Mouse (Mus musculus): ENCODE measurements around the gene Cdkn1a. TPM values are rescaled to one million over a fixed set of nuclear protein-coding genes. Genes with fewer than 3 reads are reported as not detected.
A peak's percentile ranks its signal among the peaks of the same experiment; 100 is the strongest.

Gene Cdkn1a
- polyA plus RNA-seq, 1 experiment from 2014 or later, result 292 TPM

DNA sequence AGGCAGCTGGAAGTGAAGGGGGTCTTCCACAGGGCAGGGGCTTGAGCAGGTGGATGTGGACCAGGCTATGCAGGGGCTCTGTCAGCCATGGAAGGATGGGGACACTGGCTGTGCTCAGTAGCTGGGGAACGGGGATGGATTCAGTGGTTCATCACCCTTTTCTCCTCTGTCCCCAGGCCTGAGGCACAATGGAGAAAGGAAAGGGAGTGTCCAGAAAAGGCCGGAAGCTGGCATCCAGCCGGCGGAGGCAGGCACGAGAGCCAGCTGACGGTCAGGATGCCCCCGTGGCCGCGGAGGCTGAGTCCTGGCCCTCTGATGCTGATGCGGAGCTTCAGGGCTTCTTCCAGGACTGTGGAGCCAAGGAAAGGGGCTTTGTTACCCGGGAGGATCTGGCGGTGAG is 29.9 kb downstream of the Cdkn1a start:
- H3K4me3 ChIP-seq (ENCODE audit: low read depth, low read length), result no peak overlapping the region
- H3K27ac ChIP-seq (replicated peaks; ENCODE audit: low read depth, low read length), result no peak overlapping the region
- WGBS, result 52% methylated on average over 12 of the region's 12 CpGs
- DNase-seq (ENCODE audit: low spot score) (no peak), ATAC-seq (ENCODE audit: low read depth) (no peak)
- H3K4me2 ChIP-seq (ENCODE audit: low read depth, low read length), result no peak overlapping the region
- H3K27me3 ChIP-seq (replicated peaks; ENCODE audit: control insufficient read depth, insufficient read depth, low read length), result no peaks in the 10 kb centered on the region
- H3K9ac ChIP-seq (ENCODE audit: low read depth, low read length), result 0 out of 2 replicates have a peak overlapping the region, but pooled peaks have one; percentile 14
- no peaks in the 10 kb centered on the region for H3K9me3 ChIP-seq (ENCODE audit: control insufficient read depth, low read length)
- H3K4me1 ChIP-seq (ENCODE audit: control insufficient read depth, insufficient read depth, low read length), result no peaks in the 10 kb centered on the region
- H3K36me3 ChIP-seq (ENCODE audit: control insufficient read depth, insufficient read depth, low read length), result no peaks in the 10 kb centered on the region

DNA sequence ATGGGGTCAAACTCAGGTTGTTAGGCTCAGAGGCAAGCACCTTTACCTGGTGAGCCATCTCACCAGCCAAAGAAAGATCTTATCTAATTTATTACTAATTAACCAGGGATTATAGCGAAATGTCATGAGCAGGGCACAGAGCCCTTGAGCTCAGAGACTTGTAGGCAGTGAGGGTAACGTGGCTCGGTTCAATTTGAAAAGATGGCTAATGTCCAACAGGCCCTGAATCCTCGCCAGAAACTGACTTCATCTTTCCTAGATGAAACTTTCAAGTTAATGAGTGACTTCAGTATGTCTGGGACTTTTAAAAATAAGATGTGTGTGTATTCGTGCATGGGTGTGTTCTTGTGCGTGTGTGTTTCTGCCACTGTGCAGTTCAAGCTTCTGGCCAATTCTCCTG is 32.0 kb downstream of the Cdkn1a start:
- DNase-seq (ENCODE audit: low spot score) (no peak), ATAC-seq (ENCODE audit: low read depth) (no peak)
- H3K4me3 ChIP-seq (ENCODE audit: low read depth, low read length), result no peak overlapping the region
- no peaks in the 10 kb centered on the region for H3K27me3 ChIP-seq (replicated peaks; ENCODE audit: control insufficient read depth, insufficient read depth, low read length)
- H3K9ac ChIP-seq (ENCODE audit: low read depth, low read length), result no peak overlapping the region
- H3K4me2 ChIP-seq (ENCODE audit: low read depth, low read length), result no peak overlapping the region
- H3K4me1 ChIP-seq (ENCODE audit: control insufficient read depth, insufficient read depth, low read length), result no peaks in the 10 kb centered on the region
- no peaks in the 10 kb centered on the region for H3K9me3 ChIP-seq (ENCODE audit: control insufficient read depth, low read length)
- WGBS, result 63% methylated on average over 6 of the region's 6 CpGs
- H3K27ac ChIP-seq (replicated peaks; ENCODE audit: low read depth, low read length), result no peak overlapping the region
- no peaks in the 10 kb centered on the region for H3K36me3 ChIP-seq (ENCODE audit: control insufficient read depth, insufficient read depth, low read length)

DNA sequence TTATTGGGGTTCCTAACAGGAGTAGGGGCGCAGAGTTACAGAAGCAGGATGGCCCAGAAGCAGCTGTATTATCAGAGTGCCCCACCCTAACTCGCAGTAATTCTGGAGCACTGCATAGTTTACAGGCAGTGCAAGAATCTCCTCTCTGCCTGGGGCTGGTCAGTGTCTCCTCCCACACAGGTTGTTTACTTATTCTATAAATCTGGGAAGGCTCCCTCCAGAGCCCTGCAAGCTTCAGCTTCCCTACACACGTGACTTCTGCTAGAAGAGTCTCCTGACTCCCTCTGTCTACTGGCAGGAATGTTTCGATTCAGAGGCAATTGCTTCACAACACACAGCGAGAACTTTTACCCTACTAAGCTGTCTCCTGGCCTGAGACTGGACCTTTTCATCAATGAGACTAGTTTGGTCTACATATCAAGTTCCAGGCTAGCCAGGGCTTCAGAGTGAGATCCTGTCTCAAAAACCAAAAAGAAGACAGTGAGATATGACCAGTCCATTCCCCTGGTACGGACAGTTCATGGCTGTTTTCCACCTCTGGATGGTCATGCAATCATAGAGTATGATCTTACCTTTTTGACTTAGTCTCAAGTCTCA is 32.9 kb downstream of the Cdkn1a start:
- Histone ChIP-seq H3K36me3 (ENCODE audit: control insufficient read depth, insufficient read depth, low read length) (no peaks in the 10 kb centered on the region), H3K27ac (replicated peaks; ENCODE audit: low read depth, low read length) (no peak overlapping the region), H3K4me2 (ENCODE audit: low read depth, low read length) (no peak overlapping the region), H3K9ac (ENCODE audit: low read depth, low read length) (no peak overlapping the region), H3K4me1 (ENCODE audit: control insufficient read depth, insufficient read depth, low read length) (no peaks in the 10 kb centered on the region), H3K4me3 (ENCODE audit: low read depth, low read length) (no peak overlapping the region), H3K9me3 (ENCODE audit: control insufficient read depth, low read length) (no peaks in the 10 kb centered on the region), H3K27me3 (replicated peaks; ENCODE audit: control insufficient read depth, insufficient read depth, low read length) (no peaks in the 10 kb centered on the region)
- whole genome bisulfite sequencing, result 55% methylated on average over 6 of the region's 6 CpGs
- peak; percentile 50; the same call in 1 of the 2 replicates for ATAC-seq (ENCODE audit: low read depth)
- peak; percentile 65 for DNase-seq (ENCODE audit: low spot score)

DNA sequence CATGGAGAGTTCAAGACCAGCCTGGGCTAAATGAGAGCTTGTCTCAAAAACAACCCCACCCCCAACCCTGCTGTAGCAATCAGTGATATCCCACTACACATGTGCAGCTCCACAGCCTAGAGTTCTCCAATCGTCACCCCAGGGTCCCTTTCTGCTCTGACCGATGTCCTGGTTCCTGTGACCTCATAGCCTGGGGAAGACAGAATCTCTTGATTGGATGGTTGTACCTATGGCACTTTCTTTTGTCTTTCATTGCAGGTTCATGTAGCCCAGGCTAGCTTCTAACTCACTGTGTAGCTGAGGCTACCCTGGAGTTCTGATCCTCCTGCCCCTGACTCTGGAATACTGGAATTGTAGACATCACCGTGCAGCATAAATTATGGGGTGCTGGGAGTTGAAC is 35.8 kb downstream of the Cdkn1a start:
- Histone ChIP-seq H3K27ac (replicated peaks; ENCODE audit: low read depth, low read length) (no peak overlapping the region), H3K36me3 (ENCODE audit: control insufficient read depth, insufficient read depth, low read length) (no peaks in the 10 kb centered on the region), H3K4me2 (ENCODE audit: low read depth, low read length) (no peak overlapping the region), H3K27me3 (replicated peaks; ENCODE audit: control insufficient read depth, insufficient read depth, low read length) (no peaks in the 10 kb centered on the region), H3K4me3 (ENCODE audit: low read depth, low read length) (no peak overlapping the region), H3K9ac (ENCODE audit: low read depth, low read length) (no peak overlapping the region), H3K4me1 (ENCODE audit: control insufficient read depth, insufficient read depth, low read length) (no peaks in the 10 kb centered on the region), H3K9me3 (ENCODE audit: control insufficient read depth, low read length) (no peaks in the 10 kb centered on the region)
- 89% methylated on average over 3 of the region's 3 CpGs for WGBS
- no peak for DNase-seq (ENCODE audit: low spot score)
- no peak for ATAC-seq (ENCODE audit: low read depth)

DNA sequence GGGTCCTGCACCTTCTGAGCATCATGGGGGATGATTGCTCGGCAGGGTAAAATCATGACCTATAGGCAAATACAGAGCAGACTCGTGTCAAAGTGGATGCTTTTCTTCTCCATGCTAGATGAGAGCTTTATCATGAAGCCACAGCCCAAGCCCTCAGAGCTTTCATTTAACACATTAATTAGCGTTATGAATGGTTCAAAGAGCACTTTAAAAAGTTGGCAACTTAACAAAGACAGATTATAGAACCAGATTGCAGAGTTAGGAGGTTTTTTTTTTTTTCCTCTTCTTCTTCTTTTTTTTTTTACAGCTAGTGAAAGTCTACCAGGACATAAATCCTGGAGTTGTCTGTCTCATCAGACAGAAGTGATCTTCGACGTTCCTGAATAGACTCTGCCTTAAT is 38.6 kb downstream of the Cdkn1a start:
- Histone ChIP-seq H3K27me3 (replicated peaks; ENCODE audit: control insufficient read depth, insufficient read depth, low read length) (no peaks in the 10 kb centered on the region), H3K9me3 (ENCODE audit: control insufficient read depth, low read length) (no peaks in the 10 kb centered on the region), H3K27ac (replicated peaks; ENCODE audit: low read depth, low read length) (no peak overlapping the region), H3K9ac (ENCODE audit: low read depth, low read length) (no peak overlapping the region), H3K4me3 (ENCODE audit: low read depth, low read length) (no peak overlapping the region), H3K36me3 (ENCODE audit: control insufficient read depth, insufficient read depth, low read length) (no peaks in the 10 kb centered on the region), H3K4me1 (ENCODE audit: control insufficient read depth, insufficient read depth, low read length) (peaks cover 7% of the 10 kb centered on the region; the same call in 1 of the 2 replicates), H3K4me2 (ENCODE audit: low read depth, low read length) (no peak overlapping the region)
- 60% methylated on average over 5 of the region's 5 CpGs for WGBS
- ATAC-seq (ENCODE audit: low read depth), result no peak
- no peak for DNase-seq (ENCODE audit: low spot score)

DNA sequence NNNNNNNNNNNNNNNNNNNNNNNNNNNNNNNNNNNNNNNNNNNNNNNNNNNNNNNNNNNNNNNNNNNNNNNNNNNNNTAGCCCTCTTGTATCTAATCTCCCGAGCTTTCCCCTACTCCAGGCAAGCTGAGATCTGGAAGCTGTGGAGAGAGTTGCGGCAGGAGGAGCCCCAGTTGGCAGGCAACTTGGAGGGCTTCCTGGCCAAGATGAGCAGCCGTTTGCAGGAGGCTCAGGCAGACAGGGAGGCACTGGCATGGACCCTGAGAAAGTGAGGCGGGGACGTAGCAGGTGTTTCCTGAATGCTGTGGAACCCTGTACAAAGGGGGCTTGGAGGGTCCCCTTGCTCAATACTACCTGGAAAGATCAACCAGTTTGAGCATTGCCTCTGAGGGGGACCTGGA is 44.3 kb downstream of the Cdkn1a start:
- H3K9ac ChIP-seq (ENCODE audit: low read depth, low read length), result no peak overlapping the region

DNA sequence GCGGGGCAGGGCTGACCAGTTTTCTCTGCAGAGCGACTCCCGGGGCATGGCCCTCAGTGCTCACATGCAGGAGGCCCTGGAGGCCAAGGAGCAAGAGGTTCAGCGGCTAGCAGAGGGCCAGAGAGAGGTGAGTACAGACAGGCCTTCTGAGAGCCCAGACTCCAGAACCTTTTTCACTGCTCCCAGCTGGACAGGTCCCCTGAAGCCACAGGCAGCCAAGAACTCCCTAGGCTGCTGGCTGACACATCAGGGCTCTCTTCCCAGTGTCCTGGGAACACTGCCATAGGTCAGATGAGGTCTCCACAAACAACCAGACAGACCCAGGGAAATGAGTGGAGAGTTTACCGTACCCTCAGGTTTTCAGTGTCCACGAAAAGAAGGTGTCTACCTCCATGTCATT is 45.5 kb downstream of the Cdkn1a start:
- Histone ChIP-seq H3K4me3 (ENCODE audit: low read depth, low read length) (no peak overlapping the region), H3K27me3 (replicated peaks; ENCODE audit: control insufficient read depth, insufficient read depth, low read length) (no peaks in the 10 kb centered on the region), H3K9ac (ENCODE audit: low read depth, low read length) (no peak overlapping the region), H3K27ac (replicated peaks; ENCODE audit: low read depth, low read length) (no peak overlapping the region), H3K4me1 (ENCODE audit: control insufficient read depth, insufficient read depth, low read length) (peaks cover 13% of the 10 kb centered on the region; the same call in 1 of the 2 replicates), H3K4me2 (ENCODE audit: low read depth, low read length) (no peak overlapping the region), H3K36me3 (ENCODE audit: control insufficient read depth, insufficient read depth, low read length) (no peaks in the 10 kb centered on the region), H3K9me3 (ENCODE audit: control insufficient read depth, low read length) (no peaks in the 10 kb centered on the region)
- no peak for ATAC-seq (ENCODE audit: low read depth)
- 63% methylated on average over 5 of the region's 6 CpGs for WGBS
- DNase-seq (ENCODE audit: low spot score), result no peak

More for the DNA sequence above, 44.3 kb downstream of the Cdkn1a start:
- Histone ChIP-seq H3K4me3 (ENCODE audit: low read depth, low read length) (no peak overlapping the region), H3K4me2 (ENCODE audit: low read depth, low read length) (no peak overlapping the region), H3K36me3 (ENCODE audit: control insufficient read depth, insufficient read depth, low read length) (no peaks in the 10 kb centered on the region), H3K4me1 (ENCODE audit: control insufficient read depth, insufficient read depth, low read length) (peaks cover 13% of the 10 kb centered on the region; the same call in 1 of the 2 replicates), H3K27me3 (replicated peaks; ENCODE audit: control insufficient read depth, insufficient read depth, low read length) (no peaks in the 10 kb centered on the region), H3K9me3 (ENCODE audit: control insufficient read depth, low read length) (no peaks in the 10 kb centered on the region), H3K27ac (replicated peaks; ENCODE audit: low read depth, low read length) (no peak overlapping the region)
- no peak for ATAC-seq (ENCODE audit: low read depth)
- DNase-seq (ENCODE audit: low spot score), result no peak
- WGBS, result 65% methylated on average over 5 of the region's 5 CpGs

DNA sequence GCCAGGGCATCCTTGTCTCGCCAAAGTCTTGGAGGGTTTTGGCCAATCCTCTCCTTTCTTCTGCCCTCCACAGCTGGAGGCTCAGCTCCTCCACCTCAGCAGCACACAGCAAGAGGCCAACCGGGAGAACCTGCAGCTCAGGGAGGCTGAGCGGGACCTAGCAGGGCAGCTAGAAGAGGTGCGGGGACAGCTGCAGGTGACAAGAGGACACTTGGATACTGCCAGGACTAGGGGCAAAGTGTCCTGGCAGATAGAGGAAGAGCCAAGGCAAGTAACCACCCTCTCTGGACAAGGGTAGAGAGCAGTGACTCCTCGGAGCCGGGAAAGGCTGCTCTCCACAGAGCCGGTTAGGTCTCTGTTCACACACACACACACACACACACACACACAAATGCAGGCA is 47.1 kb downstream of the Cdkn1a start:
- 78% methylated on average over 7 of the region's 7 CpGs for WGBS
- Histone ChIP-seq H3K27ac (replicated peaks; ENCODE audit: low read depth, low read length) (no peak overlapping the region), H3K9ac (ENCODE audit: low read depth, low read length) (no peak overlapping the region), H3K4me3 (ENCODE audit: low read depth, low read length) (no peak overlapping the region), H3K36me3 (ENCODE audit: control insufficient read depth, insufficient read depth, low read length) (no peaks in the 10 kb centered on the region), H3K4me1 (ENCODE audit: control insufficient read depth, insufficient read depth, low read length) (peaks cover 13% of the 10 kb centered on the region; the same call in 1 of the 2 replicates), H3K4me2 (ENCODE audit: low read depth, low read length) (no peak overlapping the region), H3K27me3 (replicated peaks; ENCODE audit: control insufficient read depth, insufficient read depth, low read length) (no peaks in the 10 kb centered on the region), H3K9me3 (ENCODE audit: control insufficient read depth, low read length) (no peaks in the 10 kb centered on the region)
- ATAC-seq (ENCODE audit: low read depth) (no peak), DNase-seq (ENCODE audit: low spot score) (no peak)

DNA sequence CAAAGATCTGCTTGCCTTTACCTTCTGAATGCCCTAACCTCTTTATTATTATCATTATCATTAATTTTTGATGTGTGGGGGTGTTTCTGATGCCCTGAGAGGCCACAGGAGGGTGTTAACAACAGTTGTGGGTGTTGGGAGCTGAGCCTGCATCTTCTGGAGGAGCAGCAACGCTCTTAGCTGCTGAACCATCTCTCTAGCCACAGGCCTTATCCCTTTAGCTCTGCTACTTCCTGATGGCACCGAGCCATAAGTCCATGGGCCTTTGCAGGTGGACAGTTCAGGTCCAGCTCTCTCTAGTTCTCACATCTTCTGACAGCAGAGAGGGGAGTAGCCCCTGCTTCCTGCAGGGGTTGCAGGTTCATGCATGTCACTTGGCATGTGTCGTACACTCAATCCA is 50.8 kb downstream of the Cdkn1a start:
- ATAC-seq (ENCODE audit: low read depth), result no peak
- H3K27ac ChIP-seq (replicated peaks; ENCODE audit: low read depth, low read length), result no peak overlapping the region
- no peak overlapping the region for H3K9ac ChIP-seq (ENCODE audit: low read depth, low read length)
- H3K4me3 ChIP-seq (ENCODE audit: low read depth, low read length), result no peak overlapping the region
- H3K27me3 ChIP-seq (replicated peaks; ENCODE audit: control insufficient read depth, insufficient read depth, low read length), result no peaks in the 10 kb centered on the region
- no peaks in the 10 kb centered on the region for H3K4me1 ChIP-seq (ENCODE audit: control insufficient read depth, insufficient read depth, low read length)
- H3K4me2 ChIP-seq (ENCODE audit: low read depth, low read length), result no peak overlapping the region
- peaks cover 10% of the 10 kb centered on the region; the same call in 1 of the 2 replicates for H3K9me3 ChIP-seq (ENCODE audit: control insufficient read depth, low read length)
- 86% methylated on average over 3 of the region's 3 CpGs for WGBS
- no peaks in the 10 kb centered on the region for H3K36me3 ChIP-seq (ENCODE audit: control insufficient read depth, insufficient read depth, low read length)
- no peak for DNase-seq (ENCODE audit: low spot score)
